Mouse (Mus musculus) stomach, embryonic 16.5 days (tissue): ENCODE results near the gene Prph. TPM values are rescaled to one million over a fixed set of nuclear protein-coding genes. Genes with fewer than 3 reads are reported as not detected.
A peak's percentile ranks its signal among the peaks of the same experiment; 100 is the strongest.
"Not testable (repeated sequence)": the region's sequence is repeated elsewhere in the genome, so short reads cannot be mapped to it uniquely, and the experiment has no call there.

Source experiments
- ATAC-seq: fragments of 200-750 bp; cut with Nextera tagmentation; 2 replicates; pipeline ENCODE4 v1.8.0; 2017; ENCODE audit warnings: moderate number of reproducible peaks, moderate TSS enrichment; ENCODE audit not compliant: insufficient read depth, low FRiP score
- H3K27ac ChIP-seq: fragments of 300-500 bp; sonication (generic); 2 replicates; pipeline ENCODE4 v1.5.1; 2014; ENCODE audit warnings: low read length
- H3K27me3 ChIP-seq: fragments of 300-500 bp; sonication (generic); 2 replicates; pipeline ENCODE4 v1.6.1; 2014; ENCODE audit warnings: low read length, control low read depth, mixed read lengths; ENCODE audit not compliant: control insufficient read depth, insufficient read depth
- H3K36me3 ChIP-seq: fragments of 300-500 bp; sonication (generic); 2 replicates; pipeline ENCODE4 v1.6.1; 2014; ENCODE audit warnings: low read length; ENCODE audit not compliant: control insufficient read depth, insufficient read depth
- H3K4me1 ChIP-seq: fragments of 300-500 bp; sonication (generic); 2 replicates; pipeline ENCODE4 v1.6.1; 2014; ENCODE audit warnings: low read length, control low read depth, mixed read lengths; ENCODE audit not compliant: control insufficient read depth, insufficient read depth
- H3K4me2 ChIP-seq: fragments of 300-500 bp; sonication (generic); 2 replicates; pipeline ENCODE4 v1.6.1; 2014; ENCODE audit warnings: low read depth, low read length, mixed read lengths
- H3K4me3 ChIP-seq: fragments of 300-500 bp; sonication (generic); replicated peaks from 2 replicates; pipeline ENCODE4 v1.5.1; 2014; ENCODE audit warnings: mild to moderate bottlenecking, low read length
- H3K9ac ChIP-seq: fragments of 300-500 bp; sonication (generic); 2 replicates; pipeline ENCODE4 v1.6.1; 2014; ENCODE audit warnings: low read length
- H3K9me3 ChIP-seq: fragments of 300-500 bp; sonication (generic); replicated peaks from 2 replicates; pipeline ENCODE4 v1.6.1; 2016; ENCODE audit warnings: low read length, control low read depth; ENCODE audit not compliant: control insufficient read depth
- WGBS: fragments of 180-500 bp; shearing (Covaris S2); extraction: QIAGEN DNeasy Blood & Tissue Kit; methylation state at CpG from one replicate; pipeline ENCODE4 v1.1.7; 2014; 5-methylcytosine and 5-hydroxymethylcytosine counted together
- polyA plus RNA-seq: library from polyadenylated mRNA; unstranded; fragments of >200 nt; fragmentation: Nextera tagmentation; extraction: Ambion mirVana; gene quantifications from 2 replicates; pipeline ENCODE4 v1.2.1, GENCODE M21; 2015

Prph gene
- polyA plus RNA-seq, 1 experiment from 2014 or later = 25.4 TPM

GRCm38 (mm10) chr15:99038797-99039196 lies 16.2 kb upstream of the Prph start:
- WGBS = 91% methylated on average over 5 of the region's 5 CpGs
- Histone ChIP-seq H3K9me3 (no peaks in the 10 kb centered on the region), H3K4me2 (no peak overlapping the region), H3K4me3 (no peak overlapping the region), H3K36me3 (0 out of 2 replicates have a peak, but pooled peaks cover 14% of the 10 kb centered on the region), H3K4me1 (peaks cover 6% of the 10 kb centered on the region), H3K9ac (no peak overlapping the region), H3K27ac (no peak overlapping the region), H3K27me3 (no peaks in the 10 kb centered on the region)
- no peak for ATAC-seq

DNA sequence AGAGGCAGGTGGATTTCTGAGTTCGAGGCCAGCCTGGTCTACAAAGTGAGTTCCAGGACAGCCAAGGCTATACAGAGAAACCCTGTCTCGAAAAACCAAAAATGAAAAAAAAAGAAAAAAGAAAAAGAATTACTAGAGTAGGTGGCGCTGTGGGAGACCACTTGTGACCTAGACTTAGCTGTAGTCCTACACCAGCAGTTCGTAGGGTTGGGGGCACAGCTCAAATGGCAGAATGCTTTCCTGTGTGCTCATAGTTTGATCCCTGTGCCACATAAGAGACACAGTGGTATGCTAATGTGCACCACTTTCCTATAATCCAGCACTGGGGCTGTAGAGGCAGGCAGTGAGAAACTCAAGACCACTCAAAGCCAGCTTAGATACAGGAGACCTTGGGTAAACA lies 15.7 kb upstream of the Prph start:
- no peak for ATAC-seq
- Histone ChIP-seq H3K36me3 (0 out of 2 replicates have a peak, but pooled peaks cover 14% of the 10 kb centered on the region), H3K27me3 (no peaks in the 10 kb centered on the region), H3K27ac (no peak overlapping the region), H3K9ac (no peak overlapping the region), H3K4me1 (peaks cover 6% of the 10 kb centered on the region), H3K9me3 (no peaks in the 10 kb centered on the region), H3K4me3 (no peak overlapping the region), H3K4me2 (no peak overlapping the region)
- WGBS = 88% methylated on average over 4 of the region's 4 CpGs

- WGBS = 57% methylated on average over 26 of the region's 26 CpGs
- H3K4me1 ChIP-seq = peaks cover 6% of the 10 kb centered on the region
These were observed 14.7 kb upstream of the Prph start for GRCm38 (mm10) chr15:99039996-99040919.

GRCm38 (mm10) chr15:99040920-99041856 lies 13.8 kb upstream of the Prph start:
- Histone ChIP-seq H3K27me3 (no peaks in the 10 kb centered on the region), H3K9me3 (no peaks in the 10 kb centered on the region), H3K36me3 (0 out of 2 replicates have a peak, but pooled peaks cover 13% of the 10 kb centered on the region), H3K4me3 (no peak overlapping the region), H3K4me1 (peaks cover 6% of the 10 kb centered on the region), H3K9ac (no peak overlapping the region), H3K27ac (no peak overlapping the region), H3K4me2 (no peak overlapping the region)
- 47% methylated on average over 21 of the region's 21 CpGs for WGBS
- no peak for ATAC-seq

More at GRCm38 (mm10) chr15:99039996-99040919, 14.7 kb upstream of the Prph start:
- no peak overlapping the region for H3K27ac ChIP-seq
- H3K9ac ChIP-seq = no peak overlapping the region
- no peak overlapping the region for H3K4me2 ChIP-seq
- H3K36me3 ChIP-seq = 0 out of 2 replicates have a peak, but pooled peaks cover 14% of the 10 kb centered on the region
- H3K27me3 ChIP-seq = no peaks in the 10 kb centered on the region
- no peaks in the 10 kb centered on the region for H3K9me3 ChIP-seq
- ATAC-seq = no peak
- H3K4me3 ChIP-seq = no peak overlapping the region

GRCm38 (mm10) chr15:99042334-99042733 lies 12.6 kb upstream of the Prph start:
- no peak overlapping the region for H3K4me3 ChIP-seq
- 89% methylated on average over 5 of the region's 5 CpGs for WGBS
- no peaks in the 10 kb centered on the region for H3K9me3 ChIP-seq
- H3K27ac ChIP-seq = no peak overlapping the region
- no peaks in the 10 kb centered on the region for H3K27me3 ChIP-seq
- H3K4me1 ChIP-seq = peaks cover 6% of the 10 kb centered on the region
- H3K9ac ChIP-seq = no peak overlapping the region
- ATAC-seq = no peak
- no peak overlapping the region for H3K4me2 ChIP-seq
- H3K36me3 ChIP-seq = 0 out of 2 replicates have a peak, but pooled peaks cover 6% of the 10 kb centered on the region

DNA sequence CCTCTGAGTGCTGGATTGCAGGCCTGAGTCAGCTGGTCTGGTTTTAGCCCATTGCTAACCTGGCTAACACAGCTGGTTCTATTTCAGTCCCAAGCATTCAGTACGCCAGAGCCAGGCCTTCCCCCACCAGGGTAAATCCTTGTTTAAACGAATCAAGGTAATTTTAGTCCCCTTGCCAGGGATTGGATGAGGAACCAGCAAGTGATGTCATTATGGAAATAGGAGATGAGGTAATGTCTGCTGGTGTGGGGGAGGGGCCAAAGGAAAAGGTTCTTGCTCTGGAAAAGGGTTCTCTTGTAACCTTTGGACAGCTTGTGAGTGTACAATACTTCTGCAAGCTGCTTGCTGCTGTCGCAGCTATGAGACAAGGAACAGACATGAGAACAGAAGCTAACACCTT lies 10.1 kb upstream of the Prph start:
- H3K36me3 ChIP-seq = no peaks in the 10 kb centered on the region
- H3K4me3 ChIP-seq = no peak overlapping the region
- 34% methylated on average over 3 of the region's 3 CpGs for whole genome bisulfite sequencing
- H3K4me2 ChIP-seq = no peak overlapping the region
- H3K27ac ChIP-seq = no peak overlapping the region
- no peaks in the 10 kb centered on the region for H3K9me3 ChIP-seq
- ATAC-seq = 0 out of 2 replicates have a peak, but pooled peaks have one; percentile 6
- no peaks in the 10 kb centered on the region for H3K27me3 ChIP-seq
- peaks cover 6% of the 10 kb centered on the region for H3K4me1 ChIP-seq
- no peak overlapping the region for H3K9ac ChIP-seq

DNA sequence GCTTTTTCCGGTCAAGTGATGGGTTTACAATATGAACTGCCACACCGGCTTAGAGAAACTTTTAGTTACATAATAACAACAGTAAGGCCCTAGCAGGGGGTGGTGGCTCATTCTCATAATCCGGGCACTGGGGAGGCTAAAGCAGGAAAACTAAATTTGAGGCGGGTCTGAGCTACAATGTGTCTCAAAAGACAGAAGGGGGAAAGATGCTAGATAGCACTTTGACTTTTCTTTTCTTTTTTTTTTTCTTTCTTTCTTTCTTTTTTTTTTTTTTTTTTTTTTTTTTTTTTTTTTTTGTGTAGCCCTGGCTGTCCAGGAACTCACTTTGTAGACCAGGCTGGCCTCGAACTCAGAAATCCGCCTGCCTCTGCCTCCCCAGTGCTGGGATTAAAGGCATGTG lies 9.2 kb upstream of the Prph start:
- not testable (repeated sequence) for H3K4me2 ChIP-seq

GRCm38 (mm10) chr15:99049473-99050253 lies 5.3 kb upstream of the Prph start:
- no peaks in the 10 kb centered on the region for H3K36me3 ChIP-seq
- H3K4me1 ChIP-seq = no peaks in the 10 kb centered on the region
- no peak overlapping the region for H3K9ac ChIP-seq
- no peaks in the 10 kb centered on the region for H3K9me3 ChIP-seq
- H3K4me3 ChIP-seq = no peak overlapping the region
- ATAC-seq = no peak
- 24% methylated on average over 13 of the region's 13 CpGs for WGBS
- no peak overlapping the region for H3K27ac ChIP-seq
- no peak overlapping the region for H3K4me2 ChIP-seq
- peaks cover 18% of the 10 kb centered on the region for H3K27me3 ChIP-seq

More for the DNA sequence above, 9.2 kb upstream of the Prph start:
- H3K4me1 ChIP-seq, H3K36me3 ChIP-seq, H3K4me3 ChIP-seq, ATAC-seq, H3K9me3 ChIP-seq, H3K27ac ChIP-seq, H3K27me3 ChIP-seq, H3K9ac ChIP-seq: not testable (repeated sequence)
- WGBS = 81% methylated on average over 6 of the region's 6 CpGs
